Mouse (Mus musculus) right cerebral cortex, postnatal 14 days (tissue): ENCODE data around the gene Xylt1.

Source experiments
- DNase-seq: peaks from one replicate; pipeline ENCODE4 v3.0.0; 2022

Xylt1 gene

DNA sequence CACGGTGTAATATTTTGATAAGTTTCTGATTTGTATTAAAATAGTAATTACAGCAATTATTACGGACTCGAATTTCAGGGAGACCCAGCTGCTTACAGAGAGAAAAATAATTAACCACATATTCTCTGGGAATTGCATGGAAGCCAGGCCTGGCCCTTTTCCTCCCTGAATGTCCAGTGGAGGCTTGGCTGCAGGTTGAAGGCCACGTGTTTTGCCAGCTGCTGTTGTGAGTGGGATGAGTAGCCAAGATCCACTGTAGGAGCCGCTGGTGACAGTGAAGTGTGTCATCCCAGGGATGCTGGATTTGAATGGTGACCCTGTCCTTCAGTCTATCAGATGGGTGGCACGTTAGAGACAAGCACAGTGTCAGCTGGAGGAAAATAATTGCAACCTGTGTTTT lies 14.7 kb downstream of the Xylt1 start:
- no peak for DNase-seq

DNA sequence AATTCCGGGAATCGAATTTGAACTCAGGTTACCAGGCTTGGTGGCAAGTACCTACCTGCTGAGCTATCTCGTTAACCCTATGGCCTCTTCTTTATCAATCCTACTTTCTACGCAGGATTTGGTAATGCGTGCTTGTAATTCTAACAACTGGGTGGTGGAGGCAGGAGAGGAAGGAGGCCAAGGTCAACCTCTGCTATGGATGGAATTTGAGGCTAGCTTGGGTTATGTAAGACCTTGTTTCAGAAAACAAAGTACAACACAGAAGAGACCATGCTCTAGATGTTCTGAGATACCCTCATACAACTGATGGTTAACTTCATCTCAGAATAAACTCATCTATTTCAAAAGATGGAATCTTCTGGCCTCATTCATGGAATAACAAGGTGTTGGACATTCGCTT lies 17.1 kb downstream of the Xylt1 start:
- no peak for DNase-seq

DNA sequence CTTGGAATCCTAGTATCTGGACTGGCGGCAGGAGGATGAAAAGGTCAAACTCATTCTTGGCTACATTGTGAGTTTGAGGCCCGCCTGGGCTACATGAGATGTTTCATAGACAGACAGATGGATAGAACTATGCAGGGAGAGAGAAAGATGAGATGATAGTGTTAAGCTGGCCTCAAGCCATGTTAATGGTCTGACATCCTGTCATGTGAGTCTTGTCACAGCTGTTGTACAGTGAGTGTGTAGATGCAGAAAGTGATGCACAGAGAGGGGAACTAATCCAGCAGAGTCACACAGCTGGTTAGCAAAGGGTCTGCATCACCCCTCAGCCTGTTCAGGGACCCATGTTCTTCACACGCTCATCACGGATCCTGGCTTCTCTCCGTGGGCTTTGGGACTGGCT lies 19.2 kb downstream of the Xylt1 start:
- no peak for DNase-seq

DNA sequence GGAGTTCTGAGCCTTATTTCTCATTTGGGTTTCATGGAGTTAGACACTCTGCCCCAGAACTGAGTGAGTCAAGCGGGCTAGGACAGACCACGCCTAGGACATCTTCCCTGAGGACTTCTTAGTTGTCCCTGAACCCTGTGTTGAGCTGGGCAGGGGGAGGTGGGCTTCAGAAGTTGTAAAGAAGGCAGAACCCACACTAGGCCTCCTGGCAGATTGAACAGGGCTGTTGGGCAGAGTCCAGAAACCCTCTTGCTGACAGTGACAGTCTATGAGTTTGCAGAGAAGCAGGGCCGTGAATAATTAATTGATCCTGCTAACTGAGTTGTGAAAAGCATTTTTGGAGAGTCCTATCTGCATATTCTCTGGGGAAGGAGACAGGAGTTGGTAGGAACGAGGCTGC lies 20.8 kb downstream of the Xylt1 start:
- no peak for DNase-seq

DNA sequence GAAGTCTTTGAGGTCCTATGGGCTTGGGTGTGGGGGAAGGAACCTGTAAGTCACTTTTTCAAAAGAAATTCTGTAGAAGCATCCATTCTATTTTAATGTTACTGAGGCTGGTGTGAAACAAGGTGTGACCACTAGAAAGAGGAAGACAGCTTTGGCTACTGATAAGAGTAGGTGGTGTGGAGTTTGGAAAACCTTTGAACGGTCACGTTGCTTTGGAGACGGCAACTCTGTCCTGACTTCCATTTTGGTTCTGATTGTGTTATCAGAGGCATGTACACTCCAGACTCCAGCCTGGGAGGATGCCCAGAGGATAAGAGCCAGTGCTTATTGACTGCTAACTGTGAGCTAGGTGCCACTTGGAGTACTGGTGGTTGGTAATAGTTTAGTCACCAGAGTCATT lies 25.6 kb downstream of the Xylt1 start:
- no peak for DNase-seq

DNA sequence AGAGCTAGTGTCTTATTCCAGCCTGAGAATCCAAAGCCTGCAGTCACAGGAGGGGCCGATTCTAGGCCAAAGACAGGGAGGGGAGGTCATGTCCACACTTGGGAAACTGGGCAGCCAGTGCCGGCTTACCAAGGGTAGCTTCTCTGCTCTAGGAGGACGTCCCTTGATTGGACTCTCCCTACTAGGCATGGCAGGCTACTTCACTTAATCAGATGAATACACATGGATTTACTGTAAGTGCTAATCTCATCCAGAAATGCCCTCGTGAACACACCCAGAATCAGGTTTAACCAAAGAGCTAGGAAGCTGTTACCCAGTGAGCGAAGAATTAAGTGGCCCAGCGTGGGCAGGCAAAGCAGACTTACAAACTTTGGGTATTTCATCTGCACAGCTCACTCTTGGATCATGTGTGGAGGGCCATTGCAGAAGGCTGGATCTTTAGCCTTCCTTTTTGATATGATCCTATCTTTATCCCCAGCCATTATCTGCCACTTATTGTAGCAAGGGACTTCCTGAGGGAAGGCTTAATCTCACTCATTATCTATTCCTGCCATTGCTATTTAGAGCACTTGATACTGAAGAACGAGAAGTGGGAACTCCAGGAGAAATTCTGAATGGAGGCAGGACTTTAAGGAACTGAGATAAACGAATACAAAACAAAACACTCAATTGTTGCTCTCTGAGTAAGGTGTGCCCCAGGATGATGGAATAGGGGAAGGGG lies 28.6 kb downstream of the Xylt1 start:
- DNase-seq = no peak

DNA sequence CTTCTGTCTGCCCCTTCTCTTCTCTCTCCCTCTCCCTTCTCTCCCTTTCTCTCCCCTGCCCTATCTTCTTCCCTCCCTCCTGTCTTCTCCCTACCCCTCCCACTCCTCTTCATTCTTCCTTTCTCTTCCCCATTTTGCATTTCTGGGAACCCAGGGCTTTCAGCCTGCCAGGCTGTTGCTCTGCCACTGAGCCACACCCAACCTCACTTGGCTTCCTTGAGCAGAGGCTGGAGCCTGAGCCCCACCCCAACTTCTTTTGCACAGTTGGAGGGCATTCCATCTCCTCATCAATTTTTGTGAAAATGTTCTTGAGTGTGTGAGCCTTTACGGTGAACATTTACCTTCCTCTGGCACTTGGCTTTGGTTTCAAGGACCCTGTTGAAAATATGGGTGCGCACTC lies 31.1 kb downstream of the Xylt1 start:
- DNase-seq = no peak

DNA sequence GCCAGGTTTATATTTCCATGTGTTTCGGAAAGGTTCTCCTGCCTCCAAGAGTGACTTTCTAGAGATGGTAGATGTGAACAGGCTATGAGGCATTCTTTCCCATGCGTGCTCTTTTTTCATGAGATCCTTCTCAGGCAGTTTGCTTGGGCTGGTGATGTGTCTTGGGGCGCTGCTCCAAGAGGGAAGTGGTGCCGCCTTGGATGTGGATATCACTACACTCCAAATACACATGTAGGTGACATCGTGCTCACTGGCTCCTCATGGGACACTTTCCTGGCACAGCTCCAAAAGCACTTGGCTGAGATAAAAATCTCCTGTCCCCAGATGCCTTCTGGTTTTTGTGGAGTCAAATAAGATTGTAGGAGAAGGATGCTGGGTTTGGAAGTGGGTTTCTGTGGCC lies 31.6 kb downstream of the Xylt1 start:
- peak; percentile 54 for DNase-seq

DNA sequence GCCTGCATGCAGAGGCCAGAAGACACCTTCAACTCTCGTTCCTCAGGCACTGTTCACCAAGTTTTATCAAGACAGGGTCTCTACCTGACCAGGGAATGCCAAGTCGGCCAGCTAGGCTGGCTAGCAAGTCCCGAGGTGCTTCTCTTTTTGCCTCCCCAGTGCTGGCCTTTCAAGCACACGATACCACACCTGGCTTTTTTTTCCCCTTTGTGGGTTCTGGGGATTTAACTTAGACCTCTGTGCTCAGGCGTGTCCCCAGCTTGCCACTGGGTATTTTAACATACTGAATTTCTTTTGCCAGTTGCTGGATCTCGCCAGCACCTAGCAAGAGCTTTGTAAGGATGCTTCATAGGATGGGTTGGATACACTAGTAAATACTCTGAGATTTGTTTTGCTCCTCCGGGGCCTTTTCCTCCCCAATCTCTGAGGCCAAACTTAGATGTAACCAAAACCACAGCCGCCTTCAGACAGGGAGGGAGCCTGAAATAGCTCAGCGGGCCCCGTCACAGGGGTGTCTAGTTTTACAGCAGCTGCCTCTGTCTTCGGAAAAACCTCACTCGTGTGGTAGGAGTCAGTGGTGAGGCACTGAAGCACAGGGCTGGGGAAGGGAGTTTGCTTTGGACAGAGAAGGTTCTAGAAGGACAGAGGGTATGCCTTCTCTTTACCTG lies 33.7 kb downstream of the Xylt1 start:
- DNase-seq = peak; percentile 31

DNA sequence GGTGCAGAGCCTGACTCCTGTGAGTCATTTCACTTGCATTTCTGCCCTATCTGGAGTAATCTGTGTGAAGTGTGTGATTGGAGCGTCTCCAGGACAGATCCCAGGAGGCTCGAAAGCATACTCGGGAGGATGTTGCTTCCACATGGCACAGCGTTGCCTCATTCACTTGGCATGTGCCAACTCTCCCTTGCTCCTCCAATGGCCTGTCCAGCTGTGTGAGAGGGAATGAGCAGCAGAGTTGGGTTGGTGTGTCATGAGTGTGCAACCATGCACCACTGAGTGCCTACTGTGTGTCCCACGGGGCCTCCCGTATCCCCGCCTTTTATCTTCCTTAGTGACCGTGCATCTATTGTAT lies 34.2 kb downstream of the Xylt1 start:
- no peak for DNase-seq

DNA sequence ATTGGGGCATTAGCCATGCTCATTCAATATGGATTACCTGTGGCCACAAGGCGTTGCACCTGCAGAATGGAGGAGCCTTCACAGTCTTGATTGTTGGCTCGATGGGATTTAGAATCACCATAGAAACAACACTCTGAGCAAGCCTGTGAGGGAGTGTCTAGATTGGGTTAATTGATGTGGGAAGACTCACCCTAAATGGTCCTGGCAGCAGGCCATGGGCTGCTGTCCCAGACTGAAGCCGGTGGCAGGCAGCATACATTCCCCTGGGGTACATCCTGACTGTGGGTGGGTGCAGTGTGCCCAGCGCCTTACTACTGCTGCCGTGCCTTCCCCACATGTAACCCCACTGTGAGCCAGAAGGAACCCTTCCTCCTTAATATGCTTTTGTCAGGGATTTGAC lies 38.3 kb downstream of the Xylt1 start:
- peak; percentile 35 for DNase-seq

DNA sequence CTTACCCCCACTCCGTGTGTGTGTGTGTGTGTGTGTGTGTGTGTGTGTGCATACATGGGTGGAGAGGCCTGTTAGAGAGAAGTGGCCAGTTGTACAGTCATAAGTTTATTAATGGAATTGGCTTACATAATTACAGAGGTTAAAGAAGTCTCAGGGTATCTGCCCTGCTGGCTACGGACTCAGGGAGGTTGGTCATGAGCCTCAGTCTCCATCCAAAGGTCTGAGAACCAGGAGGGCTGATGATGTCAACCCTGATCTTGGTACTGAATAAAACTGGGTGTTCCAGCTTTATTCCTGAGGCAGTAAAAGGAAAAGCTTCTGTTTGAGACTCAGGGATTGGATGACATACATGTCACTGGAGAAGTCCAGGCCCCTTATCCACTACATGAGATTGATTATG lies 39.1 kb downstream of the Xylt1 start:
- no peak for DNase-seq

DNA sequence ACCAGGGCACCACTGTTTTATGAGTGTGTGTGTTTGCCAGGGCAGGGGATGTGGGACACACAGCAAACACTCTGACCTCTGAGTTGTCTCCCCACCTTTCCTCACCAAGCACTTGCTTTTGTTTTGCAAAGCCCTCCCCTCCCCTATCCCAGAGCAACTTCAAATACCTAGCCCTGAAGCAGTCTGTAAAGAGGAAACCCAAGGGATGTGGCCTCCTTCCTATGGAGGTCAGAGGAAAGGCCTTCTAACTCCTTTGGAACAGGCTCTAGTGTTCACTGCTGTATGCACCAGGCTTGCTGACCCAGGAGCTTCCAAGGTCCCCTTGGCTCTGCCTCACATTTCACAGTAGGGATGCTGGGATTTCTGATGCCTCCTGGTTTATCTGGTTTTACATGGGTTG lies 39.5 kb downstream of the Xylt1 start:
- no peak for DNase-seq

DNA sequence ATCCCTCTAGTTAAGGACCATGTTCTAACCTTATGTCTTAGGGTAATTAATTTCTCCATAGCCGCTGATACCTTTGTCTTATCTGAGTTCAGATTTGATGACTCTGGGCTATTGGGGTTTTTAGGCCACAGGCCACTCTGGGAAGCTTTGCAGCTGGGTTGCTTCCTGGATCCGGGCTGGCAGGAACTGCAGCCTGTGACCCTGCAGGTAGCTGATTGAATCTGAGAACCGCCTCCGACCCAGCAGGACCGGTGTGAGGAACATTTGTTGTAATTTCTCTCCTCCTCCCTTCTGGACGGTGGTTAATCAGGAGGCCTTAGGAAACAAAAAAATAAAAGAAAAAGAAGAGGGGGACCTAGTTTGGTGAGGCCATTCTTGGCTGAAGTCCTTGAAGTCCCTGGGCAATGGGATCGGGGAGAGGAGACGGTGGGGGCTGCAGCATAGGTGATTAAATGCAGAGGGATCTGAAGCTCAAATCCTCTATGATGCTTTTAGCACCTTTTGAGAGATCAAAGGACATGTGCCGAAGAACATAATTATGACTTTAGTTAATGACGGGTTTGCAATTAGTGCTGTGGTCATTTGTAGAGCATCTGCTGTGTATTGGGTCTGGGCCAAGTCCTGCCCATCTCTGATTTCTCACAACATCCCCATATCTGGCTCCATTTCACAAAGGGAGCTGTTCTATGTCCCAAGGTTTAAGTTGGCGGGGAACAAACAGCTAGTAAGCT lies 40.2 kb downstream of the Xylt1 start:
- DNase-seq = no peak

DNA sequence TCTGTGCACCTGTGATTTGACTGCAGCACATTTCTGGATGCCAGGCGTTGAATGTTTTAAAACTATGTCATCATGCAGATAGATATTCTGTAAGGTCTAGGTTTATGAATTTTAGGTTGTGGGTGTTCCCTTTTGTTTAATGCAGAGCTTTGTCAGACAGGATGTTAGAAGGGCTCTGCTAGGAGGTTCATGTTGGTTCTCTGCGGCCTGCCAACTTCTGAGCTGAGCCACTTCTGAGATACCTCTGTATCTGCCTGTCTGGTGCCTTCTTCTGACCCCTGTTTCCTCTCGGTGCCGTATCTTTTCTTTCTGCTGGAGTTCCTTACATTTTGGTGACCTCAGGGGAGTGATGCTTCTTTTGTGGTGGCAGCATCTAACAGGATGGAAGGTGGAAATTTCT lies 44.1 kb downstream of the Xylt1 start:
- DNase-seq = no peak

DNA sequence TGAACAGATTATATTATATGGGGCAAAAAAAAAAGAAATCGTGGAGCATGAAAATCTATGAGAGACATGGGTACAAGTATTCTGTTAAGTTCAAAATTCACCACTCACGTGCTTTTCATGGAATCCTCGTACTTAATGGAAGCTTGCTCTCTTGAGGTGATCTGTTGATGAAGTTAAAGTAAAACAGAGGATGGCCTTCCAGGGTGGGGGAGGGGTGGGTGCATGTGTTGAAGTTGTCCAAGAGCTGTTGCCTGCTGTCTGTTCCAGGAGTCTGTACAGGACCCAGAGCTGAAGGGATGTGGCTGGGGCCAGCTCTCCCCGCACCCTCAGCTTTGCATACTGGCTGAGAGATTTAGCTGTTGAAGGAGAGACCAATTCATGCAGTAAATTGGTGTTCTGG lies 45.6 kb downstream of the Xylt1 start:
- DNase-seq = no peak

DNA sequence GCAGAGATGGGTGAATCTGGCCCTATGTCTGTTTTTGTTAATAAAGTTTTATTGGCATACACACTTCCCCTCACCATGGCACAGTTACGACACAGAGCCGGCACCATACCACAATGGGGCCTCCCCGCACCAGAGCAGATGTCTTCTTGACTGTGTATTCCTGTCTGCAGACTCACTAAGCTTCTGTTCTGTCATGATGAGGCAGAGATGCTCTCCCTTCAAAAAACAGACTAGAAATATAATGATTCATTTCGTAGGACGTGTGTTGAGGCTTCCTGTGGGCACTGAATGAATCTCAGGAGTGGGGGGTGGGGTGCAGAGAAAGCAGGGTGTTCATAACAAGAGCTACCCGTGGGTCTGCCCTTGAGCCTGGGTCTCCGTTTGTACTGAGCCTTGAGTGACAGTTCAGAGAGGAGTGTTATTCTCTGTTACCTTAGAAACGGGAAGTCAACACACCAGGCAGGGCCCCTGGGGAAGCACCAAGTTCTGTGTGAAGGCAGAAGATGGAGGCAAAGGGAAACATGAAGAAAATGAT lies 48.0 kb downstream of the Xylt1 start:
- DNase-seq = no peak

DNA sequence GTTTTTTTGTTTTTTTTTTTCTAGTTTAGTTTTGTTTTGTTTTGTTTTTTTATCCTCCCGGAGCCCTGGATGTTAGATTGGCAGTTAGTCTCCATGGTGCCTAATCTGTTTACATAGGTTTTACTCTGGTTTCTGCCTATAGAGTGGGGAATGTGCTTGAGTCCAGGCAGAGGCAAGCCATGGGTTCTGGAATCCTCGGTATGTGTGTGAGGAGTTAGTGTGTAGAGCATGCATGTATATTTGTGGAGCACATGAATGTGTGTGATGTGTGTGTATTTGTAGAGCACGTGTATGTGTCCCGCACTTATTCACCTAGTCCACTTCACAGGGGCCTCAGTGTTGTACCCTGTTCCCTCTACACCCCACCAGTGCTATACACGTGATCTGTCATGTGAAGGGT lies 48.7 kb downstream of the Xylt1 start:
- no peak for DNase-seq

DNA sequence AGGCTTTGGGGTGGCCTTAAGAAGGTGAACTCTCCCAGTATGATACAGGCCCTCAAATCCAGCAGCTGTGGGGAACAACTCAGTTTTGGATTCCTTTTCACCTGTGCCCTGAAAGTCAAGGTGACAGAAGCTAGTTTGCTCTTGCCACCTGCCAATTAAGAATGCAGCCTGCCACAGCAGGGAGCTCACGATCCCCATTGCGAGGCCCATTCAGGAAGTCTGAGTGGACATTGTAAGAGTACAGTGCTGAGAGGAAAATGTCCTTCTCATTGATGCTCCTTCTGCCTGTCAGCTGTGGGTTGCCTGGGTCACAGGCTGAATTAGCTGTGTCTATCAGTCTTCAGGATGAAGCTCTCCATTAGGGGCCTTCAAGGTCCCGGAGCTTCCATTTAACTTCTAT lies 49.1 kb downstream of the Xylt1 start:
- no peak for DNase-seq

DNA sequence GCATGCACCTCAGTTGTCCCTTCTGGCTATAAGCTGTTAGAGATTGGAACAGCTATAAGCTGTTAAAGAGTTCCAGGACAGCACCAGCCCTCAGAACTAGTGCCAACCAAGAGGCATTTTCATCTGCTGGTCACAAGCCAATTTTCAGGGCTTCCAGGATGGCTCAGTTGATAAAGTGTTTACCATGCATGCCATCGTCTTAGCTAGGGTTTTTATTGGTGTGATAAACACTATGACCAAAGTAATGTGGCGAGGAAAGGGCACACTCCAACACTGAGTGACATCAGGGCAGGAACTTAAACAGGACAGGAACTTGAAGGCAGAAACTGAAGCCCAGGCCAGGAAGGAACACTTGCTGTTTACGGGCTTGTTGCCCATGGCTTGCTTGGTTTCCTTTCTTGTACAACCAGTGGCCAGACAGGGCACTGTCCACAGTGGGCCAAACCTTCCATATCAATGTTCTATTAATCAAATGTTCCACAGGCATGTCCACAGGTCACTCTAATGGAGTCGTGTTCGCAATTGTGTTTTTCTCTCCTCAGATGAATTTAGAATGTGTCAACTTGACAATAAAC lies 49.7 kb downstream of the Xylt1 start:
- no peak for DNase-seq

DNA sequence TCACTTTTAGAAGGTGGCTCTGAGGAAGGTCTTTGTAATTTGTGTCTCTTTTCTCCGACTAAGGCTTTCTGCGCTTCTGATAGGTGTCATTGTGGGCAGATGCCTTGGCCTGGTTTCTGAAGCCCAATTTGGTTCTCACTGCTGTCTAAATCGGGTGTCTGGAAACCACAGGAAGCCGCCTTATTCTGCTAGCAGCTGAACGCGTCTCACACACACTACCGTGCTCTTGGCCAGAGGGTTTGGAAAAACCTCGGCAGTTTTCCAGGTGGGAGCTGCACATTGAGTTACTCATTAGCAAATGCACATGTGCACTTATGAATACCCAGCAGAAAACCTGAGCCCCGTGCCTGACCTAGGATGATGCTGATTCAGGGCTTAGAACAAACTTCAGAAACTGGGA lies 52.9 kb downstream of the Xylt1 start:
- peak; percentile 51 for DNase-seq

DNA sequence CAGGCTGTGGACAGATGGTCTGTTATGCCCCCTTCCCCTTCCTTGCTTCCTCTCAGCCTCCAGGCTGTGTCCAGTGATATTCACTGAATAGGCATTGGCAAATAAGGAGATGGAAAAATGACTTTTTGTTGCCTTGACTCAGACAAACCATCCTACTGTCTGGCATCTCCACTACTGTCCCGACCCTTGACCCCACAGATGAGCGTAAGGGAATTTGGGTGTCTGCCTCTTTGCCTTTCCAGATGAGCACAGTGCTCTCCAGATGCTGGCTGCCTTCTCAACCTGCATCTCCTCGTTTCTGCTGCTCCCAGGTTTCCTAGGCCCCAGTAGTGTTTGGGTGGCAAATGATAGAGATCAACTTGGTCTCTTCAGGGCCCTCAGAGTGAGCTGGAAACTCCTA lies 54.3 kb downstream of the Xylt1 start:
- no peak for DNase-seq

DNA sequence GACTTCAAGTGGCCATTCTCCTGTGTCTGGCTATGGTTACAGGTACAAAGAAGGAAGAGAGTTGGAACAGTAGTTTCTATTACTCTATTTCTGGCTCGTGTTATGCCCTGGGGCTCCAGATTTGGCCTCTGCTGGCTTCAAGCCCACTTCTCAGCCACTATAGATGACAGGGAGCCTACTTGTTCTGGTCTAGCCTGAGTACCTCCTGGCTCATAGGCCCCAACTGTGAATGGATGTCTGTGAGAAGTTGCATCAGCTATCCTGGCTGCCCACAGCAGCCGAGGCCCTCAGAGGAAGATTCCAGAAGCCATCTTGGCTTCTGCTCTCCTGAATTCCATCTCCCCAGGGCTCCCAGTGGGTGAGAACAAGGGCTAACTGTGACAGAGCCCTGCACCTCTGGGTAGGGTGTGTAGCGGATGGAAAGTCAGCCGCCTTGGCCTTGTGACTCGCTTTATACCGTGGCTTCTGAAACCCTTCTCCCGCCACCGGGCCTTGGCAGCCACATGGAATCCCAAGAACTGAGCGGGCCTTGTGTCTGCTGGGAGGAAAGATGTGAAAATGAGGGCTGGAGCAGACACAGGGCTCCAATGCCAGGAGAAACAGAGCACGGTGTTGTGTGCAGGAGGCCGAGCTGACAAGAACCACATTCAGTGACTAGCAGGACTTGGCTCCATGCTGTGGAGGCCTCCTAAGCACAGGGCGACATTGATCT lies 55.1 kb downstream of the Xylt1 start:
- peak; percentile 37 for DNase-seq
